Mouse (Mus musculus) erythroblast, embryonic 14.5 days (primary cell): ENCODE data around the gene Ttll8.

Experiments
- GATA1 ChIP-seq: IDR thresholded peaks from 2 replicates; pipeline ENCODE4 v1.6.1; 2012; ENCODE audit warnings: low read length, inconsistent platforms, mixed read lengths
- TAL1 ChIP-seq: IDR thresholded peaks from 3 replicates; pipeline ENCODE4 v1.6.1; 2012; ENCODE audit warnings: low read length, inconsistent platforms, mixed read lengths

GRCm38 (mm10) chr15:88849621-88850020 is 104.6 kb downstream of the Ttll8 start:
- no peak for TF ChIP-seq TAL1
- TF ChIP-seq GATA1 = no peak
